Mouse (Mus musculus) Muller cell, postnatal 12 days (primary cell): ENCODE data around the gene Plekha4.
"Not testable (repeated sequence)": the region's sequence is repeated elsewhere in the genome, so short reads cannot be mapped to it uniquely, and the experiment has no call there.

Source experiments
- DNase-seq: peaks from one replicate; pipeline ENCODE4 v3.0.0-alpha.2; 2015; ENCODE audit errors: inconsistent ontology term

Plekha4 gene

GRCm38 (mm10) chr7:45525809-45526473 is at the start of gene Plekha4, which contains the start of gene Ppp1r15a:
Plekha4 (plus strand) TSS chr7:45526330.
Ppp1r15a (minus strand) TSS chr7:45526268.
- DNase-seq: peak; percentile 97

DNA sequence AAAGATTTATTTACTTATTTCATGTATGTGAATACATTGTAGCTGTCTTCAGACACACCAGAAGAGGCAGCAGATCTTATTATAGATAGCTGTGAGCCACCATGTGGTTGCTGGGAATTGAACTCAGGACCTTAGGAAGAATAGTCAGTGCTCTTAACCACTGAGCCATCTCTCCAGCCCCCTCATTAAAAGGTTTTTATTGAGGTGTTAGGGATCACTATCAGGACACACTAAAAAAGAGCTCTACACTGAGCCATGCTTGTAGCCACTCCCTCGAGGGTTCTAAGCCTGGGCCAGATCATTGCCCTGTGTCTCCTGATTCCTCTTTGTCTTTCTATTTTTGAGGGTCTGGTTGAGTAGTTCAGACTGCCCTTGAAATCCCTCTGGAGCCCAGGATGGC is 49.7 kb upstream of the Plekha4 start:
- DNase-seq: no peak

GRCm38 (mm10) chr7:45477003-45477402 is 49.1 kb upstream of the Plekha4 start:
- peak; percentile 62 for DNase-seq

GRCm38 (mm10) chr7:45478774-45479173 is 47.4 kb upstream of the Plekha4 start:
- DNase-seq: no peak

DNA sequence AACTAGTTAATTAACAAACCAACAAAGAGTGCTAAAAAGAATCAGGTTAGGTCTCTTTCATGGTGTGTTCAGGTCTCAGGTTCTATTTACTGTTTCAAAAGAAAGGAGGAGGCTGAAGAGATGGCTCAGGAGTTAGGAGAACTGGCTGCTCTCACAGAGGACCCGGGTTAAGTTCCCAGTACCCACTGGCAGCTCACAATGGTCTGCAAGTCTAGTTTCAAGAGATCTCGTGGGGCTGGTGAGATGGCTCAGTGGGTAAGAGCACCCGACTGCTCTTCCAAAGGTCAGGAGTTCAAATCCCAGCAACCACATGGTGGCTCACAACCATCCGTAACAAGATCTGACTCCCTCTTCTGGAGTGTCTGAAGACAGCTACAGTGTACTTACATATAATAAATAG is 45.8 kb upstream of the Plekha4 start:
- DNase-seq: not testable (repeated sequence)

- peak; percentile 50 for DNase-seq
Observed at GRCm38 (mm10) chr7:45481374-45481927, 44.7 kb upstream of the Plekha4 start, which contains the start of gene Tulp2. Tulp2 (plus strand) TSS chr7:45481877.

- DNase-seq: no peak
Observed at GRCm38 (mm10) chr7:45482166-45482565, 44.0 kb upstream of the Plekha4 start.

GRCm38 (mm10) chr7:45484985-45485384 is 41.1 kb upstream of the Plekha4 start:
- not testable (repeated sequence) for DNase-seq

DNA sequence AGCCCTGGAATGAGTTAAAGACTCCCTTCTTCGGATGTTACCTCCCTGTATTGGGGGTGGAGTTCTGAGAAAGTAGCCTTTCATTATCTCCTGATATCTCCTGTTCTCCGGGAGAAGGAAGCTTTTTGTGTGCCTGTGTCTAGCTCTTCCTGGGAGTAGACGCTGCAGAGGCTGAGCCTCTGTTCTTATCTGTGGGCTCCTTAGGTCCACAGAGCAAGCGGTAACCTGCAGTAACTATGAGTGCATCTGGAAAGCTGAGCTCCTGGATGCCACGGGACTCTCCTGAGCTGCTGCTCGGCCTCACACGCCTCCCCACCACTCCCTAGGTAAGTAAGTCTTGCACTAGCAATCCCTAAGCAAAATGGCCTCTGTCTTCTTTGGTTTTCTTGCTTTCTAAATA is 40.0 kb upstream of the Plekha4 start:
- no peak for DNase-seq

DNA sequence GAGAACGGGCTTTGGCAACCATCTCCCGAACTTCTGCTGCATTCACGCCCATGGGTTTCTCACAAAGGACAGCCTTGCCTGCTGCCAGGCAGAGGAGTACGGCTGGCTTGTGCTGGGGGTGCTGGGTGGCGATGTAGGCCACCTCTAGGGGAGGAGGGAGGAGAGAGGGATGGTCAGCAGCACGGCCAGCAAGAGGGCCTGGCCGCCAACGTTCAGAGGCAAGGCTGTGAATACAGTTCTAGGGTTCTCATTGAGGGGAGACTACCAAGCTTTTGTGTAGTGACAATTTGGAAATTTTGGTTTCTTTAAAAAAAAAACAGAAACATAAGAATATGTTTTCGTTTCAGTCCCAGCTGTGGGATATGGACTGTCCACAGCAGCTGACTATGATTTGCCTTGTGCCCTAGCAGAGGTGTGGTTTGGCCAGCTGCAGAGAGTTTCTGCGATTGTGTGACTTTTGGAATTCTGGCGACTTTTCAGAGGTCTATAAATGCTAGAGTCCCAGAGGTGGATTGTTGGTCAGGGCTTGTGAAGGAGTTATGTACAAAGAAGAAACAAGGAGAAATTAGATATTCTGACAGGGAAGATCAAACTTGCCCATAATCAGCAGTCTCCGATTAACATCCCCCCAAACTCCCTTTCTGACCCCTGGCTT is 39.2 kb upstream of the Plekha4 start, which contains the start of gene Gm45808:
Gene Gm45808 (minus strand): TSS at position 51 of the 655 bp plus-strand sequence.
- no peak for DNase-seq

- no peak for DNase-seq
Observed at GRCm38 (mm10) chr7:45487861-45488292, 38.3 kb upstream of the Plekha4 start.

DNA sequence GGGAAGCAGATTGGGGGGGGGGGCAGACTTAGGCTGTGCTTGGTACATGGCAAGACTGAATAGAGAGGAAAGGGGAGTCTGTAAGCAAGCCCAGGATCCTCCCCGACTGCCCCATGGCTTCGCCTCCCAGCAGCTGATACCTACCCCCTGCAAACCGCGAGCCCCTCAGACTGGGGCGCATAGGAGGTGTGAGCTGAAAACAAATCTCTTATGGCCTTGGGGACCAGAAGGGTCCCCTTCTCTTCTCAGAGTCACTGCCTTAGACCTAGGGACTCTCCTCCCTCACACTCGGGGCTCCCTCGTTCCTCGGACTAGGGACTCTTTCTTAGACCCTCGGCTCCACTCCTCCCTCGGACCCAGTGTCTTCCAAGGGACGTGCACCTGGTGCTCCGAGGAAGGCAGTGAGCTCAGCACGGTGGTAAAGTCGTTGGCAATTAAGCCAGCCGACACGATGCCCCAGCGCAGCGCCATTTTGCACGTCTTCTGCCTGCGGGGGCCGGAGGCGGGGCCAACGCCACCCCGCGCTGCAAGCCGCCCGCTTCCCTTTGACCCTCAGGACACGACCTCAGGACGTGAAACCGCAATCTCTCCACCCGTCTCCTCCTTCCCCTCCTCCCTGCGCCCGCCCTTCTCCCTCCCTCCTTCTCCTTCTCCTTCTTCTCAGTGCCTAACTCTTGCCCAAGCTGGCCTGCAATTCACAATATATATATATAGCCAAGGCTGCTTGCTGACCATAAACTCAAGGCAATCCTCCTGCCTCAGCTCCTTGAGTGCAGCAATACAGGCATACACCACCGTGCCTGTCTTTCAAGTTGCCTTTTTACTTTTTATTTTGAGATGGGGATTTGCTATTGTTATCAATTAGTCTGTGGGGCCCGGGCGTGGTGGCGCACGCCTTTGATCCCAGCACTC is 37.6 kb upstream of the Plekha4 start, which contains the start of gene Dhdh:
Gene Dhdh (minus strand): TSS at position 513 of the 912 bp plus-strand sequence.
- DNase-seq: no peak

DNA sequence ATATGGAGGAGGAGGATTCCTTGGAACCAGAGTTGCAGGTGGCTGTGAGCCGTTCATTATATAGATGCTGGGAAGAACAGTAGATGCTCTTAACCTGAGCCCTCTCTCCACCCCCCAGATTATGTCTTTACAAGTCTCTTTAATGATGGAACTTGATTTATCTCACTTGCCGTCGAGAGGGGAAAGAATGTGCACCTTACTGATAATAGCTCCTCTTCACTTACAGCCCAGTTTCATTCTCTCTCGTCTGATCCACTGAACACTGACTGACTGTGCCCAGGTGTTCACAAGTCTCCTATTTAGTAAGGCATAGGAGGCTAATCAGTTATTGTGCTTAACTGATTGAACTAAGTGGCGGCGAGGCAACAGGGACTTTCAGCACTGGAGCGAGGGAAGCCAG is 36.6 kb upstream of the Plekha4 start:
- no peak for DNase-seq

DNA sequence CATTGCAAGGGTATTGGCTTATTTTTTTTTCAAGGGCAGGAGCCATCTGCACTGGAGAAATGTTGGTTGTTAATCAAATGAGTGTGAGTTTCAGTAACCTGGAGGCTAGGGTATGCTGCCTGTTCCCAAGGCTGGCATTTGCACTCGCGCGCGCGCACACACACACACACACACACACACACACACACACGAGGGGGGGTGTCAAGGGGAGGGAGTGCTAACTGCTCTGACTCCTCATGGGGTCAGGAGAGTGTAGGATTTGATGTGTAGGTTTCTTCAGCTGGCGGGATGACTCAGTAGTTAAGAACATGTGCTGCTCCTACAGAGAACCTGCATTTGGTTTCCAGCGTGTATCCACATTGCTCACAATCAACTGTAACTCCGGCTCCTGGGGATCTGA is 35.3 kb upstream of the Plekha4 start:
- no peak for DNase-seq

DNA sequence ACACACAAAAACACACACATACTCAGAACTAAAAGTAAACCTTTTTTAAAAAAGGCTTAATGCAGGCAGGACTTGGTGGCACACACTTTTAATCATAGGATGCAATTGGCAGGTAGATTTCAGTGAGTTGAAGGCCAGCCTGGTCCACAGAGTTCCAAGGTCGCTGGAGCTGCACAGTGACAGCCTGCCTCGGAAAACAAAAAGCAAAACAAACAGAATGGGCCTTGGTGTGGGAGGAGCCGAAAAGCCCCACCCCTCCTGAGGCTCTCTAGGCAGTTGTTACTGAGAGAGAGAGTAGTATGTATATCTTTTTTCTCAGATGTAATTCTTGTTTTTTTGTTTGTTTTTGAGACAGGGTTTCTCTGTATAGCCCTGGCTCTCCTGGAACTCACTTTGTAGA is 34.9 kb upstream of the Plekha4 start:
- DNase-seq: no peak

GRCm38 (mm10) chr7:45492225-45492844 is 33.8 kb upstream of the Plekha4 start:
- DNase-seq: no peak

DNA sequence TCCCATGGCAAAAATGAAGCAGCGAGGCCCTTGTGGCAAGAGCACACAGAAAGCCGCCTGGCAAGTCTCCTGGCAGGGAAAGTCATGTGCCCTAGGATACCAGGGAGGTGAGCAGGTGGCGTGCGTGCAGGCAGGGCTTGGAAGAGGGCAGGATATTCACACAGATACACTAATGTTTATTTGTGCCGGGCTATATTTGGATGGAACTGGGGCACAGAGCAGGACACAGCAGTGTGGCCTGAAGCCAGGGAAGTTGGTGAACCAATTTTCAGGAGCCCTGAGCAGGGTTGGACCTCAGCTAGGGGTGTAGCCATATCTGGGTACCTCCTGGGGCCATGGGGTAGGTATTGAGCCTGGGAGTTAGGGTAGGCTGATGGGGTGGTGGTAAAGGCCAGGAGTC is 33.2 kb upstream of the Plekha4 start:
- DNase-seq: no peak

DNA sequence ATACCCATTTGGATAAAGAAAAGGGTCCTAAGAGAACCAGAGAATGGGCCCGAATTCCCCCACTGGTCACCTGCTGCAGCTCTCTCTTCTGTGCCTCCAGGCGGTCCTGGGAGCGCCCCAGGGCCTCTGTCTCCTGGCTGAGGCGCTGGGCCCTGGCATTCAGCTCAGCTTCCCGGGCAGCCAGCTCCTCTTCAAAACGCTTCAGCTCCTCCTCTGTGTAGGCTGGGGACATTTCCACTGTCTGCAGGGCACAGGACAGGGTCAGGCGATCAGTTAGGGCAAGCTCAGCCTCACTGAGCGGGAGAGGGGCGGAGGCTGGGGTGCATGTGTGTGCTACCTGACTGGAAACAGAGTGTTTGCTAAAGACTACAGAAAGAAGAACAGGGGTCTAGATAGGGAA is 31.6 kb upstream of the Plekha4 start:
- no peak for DNase-seq

- no peak for DNase-seq
Observed at GRCm38 (mm10) chr7:45498427-45498826, 27.7 kb upstream of the Plekha4 start.

GRCm38 (mm10) chr7:45507583-45507982 is 18.5 kb upstream of the Plekha4 start:
- DNase-seq: no peak

DNA sequence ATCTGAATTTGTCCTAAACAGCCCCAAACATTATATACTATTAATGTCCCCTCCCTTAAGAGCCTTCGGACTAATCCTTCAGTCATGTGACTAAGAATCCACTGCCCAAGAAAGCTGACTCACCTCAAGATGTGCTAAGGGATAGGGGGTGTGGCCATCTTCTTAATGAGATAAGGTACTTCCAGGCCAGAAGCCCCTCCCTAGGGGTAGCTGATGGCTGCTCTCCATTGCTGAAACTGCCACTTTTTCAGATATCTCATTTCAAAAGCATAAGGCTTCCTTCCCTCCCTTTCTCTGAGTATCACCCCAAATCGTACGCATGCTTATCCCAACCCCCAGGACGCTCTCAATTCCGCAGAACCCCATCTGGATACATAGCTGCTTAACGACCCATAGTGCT is 17.6 kb upstream of the Plekha4 start:
- DNase-seq: no peak
